ENCODE assay signal across 13 mouse cellular contexts in genomic region chr2:104128803-104129531, GRCm38 (mm10). TPM values are rescaled to one million over a fixed set of nuclear protein-coding genes. Genes with fewer than 3 reads are reported as not detected.
DNase-seq lines count a peak whose midpoint lies in the region; ATAC-seq and TF ChIP-seq lines count a peak whose summit lies in the region.
"Had no signal": no experiment of that assay in that cellular context is flagged by ENCODE, and none has a peak within 500 bp of the region (broad histone marks: within the 10 kb centered on the region; RNA-seq: fewer than 3 reads in every experiment).

No protein-coding gene starts in this region.

- no peaks in the 10 kb centered on the region for H3K36me3 ChIP-seq in testis, adult 2 months (ENCODE audit: control insufficient read depth, insufficient read depth, low read length)
- H3K36me3 ChIP-seq in liver, postnatal 0 days (replicated peaks; ENCODE audit: insufficient read depth, low read length), result no peaks in the 10 kb centered on the region
- H3K36me3 ChIP-seq in forebrain, embryonic 16.5 days (ENCODE audit: control insufficient read depth, insufficient read depth), result no peaks in the 10 kb centered on the region
- H3K36me3 ChIP-seq in midbrain, embryonic 15.5 days (replicated peaks), result no peaks in the 10 kb centered on the region
- H3K36me3 ChIP-seq: G1E; hindbrain, embryonic 10.5 days had no signal

- no peak overlapping the region; the same call in 1 of the 2 replicates for H3K9ac ChIP-seq in liver, postnatal 0 days (replicated peaks)
- H3K9ac ChIP-seq in forebrain, embryonic 16.5 days (replicated peaks; ENCODE audit: low read depth, low read length), result no peak overlapping the region
- H3K9ac ChIP-seq in midbrain, embryonic 15.5 days, result no peak overlapping the region

- no peaks in the 10 kb centered on the region for H3K9me3 ChIP-seq in liver, postnatal 0 days (ENCODE audit: low read length)
- H3K9me3 ChIP-seq in forebrain, embryonic 16.5 days (ENCODE audit: control insufficient read depth, low read length), result no peaks in the 10 kb centered on the region
- H3K9me3 ChIP-seq in midbrain, embryonic 15.5 days, result no peaks in the 10 kb centered on the region
- H3K9me3 ChIP-seq: G1E; hindbrain, embryonic 10.5 days had no signal

- peak; percentile 50; the same call in 1 of the 2 replicates for TF ChIP-seq EP300 in liver, postnatal 0 days (IDR thresholded peaks at IDR 0.05; ENCODE audit: low read depth)

- 73% methylated on average over 13 of the region's 13 CpGs for WGBS in liver, postnatal 0 days (ENCODE audit: insufficient replicate concordance)
- 91% methylated on average over 13 of the region's 13 CpGs for WGBS in forebrain, embryonic 16.5 days
- WGBS in midbrain, embryonic 15.5 days, result 86% methylated on average over 13 of the region's 13 CpGs

- no peaks in the 10 kb centered on the region for H3K27me3 ChIP-seq in testis, adult 2 months (ENCODE audit: control insufficient read depth, insufficient read depth, low read length)
- H3K27me3 ChIP-seq in liver, postnatal 0 days (ENCODE audit: insufficient read depth, low read length), result peaks cover 6% of the 10 kb centered on the region; the same call in 1 of the 2 replicates
- H3K27me3 ChIP-seq in forebrain, embryonic 16.5 days (replicated peaks; ENCODE audit: control insufficient read depth, insufficient read depth, low read length), result peaks cover 3% of the 10 kb centered on the region; the same call in 1 of the 2 replicates
- H3K27me3 ChIP-seq in midbrain, embryonic 15.5 days (replicated peaks), result 0 out of 2 replicates have a peak, but pooled peaks cover 3% of the 10 kb centered on the region

- ATAC-seq in liver, postnatal 0 days, result peak; percentile 60
- ATAC-seq in forebrain, embryonic 16.5 days, result no peak
- ATAC-seq in midbrain, embryonic 15.5 days (replicated peaks), result no peak

- DNase-seq in gastrocnemius, postnatal 25 days, result peak; percentile 26
- no peak for DNase-seq in gastrocnemius, adult 8-10 months (ENCODE audit: low spot score in 2 of 2)
- DNase-seq in testis, postnatal 14 days (ENCODE audit: low spot score), result no peak
- DNase-seq in liver, postnatal 0 days, result peak; percentile 62
- no peak for DNase-seq in embryo, embryonic 10.5 days (ENCODE audit: low spot score)
- DNase-seq: gastrocnemius, postnatal 36 days had no signal

- no peaks in the 10 kb centered on the region; the same call in 1 of the 2 replicates for H3K4me1 ChIP-seq in testis, adult 2 months (ENCODE audit: control insufficient read depth, insufficient read depth, low read length)
- peaks cover 17% of the 10 kb centered on the region for H3K4me1 ChIP-seq in liver, postnatal 0 days (ENCODE audit: insufficient read depth)
- no peaks in the 10 kb centered on the region for H3K4me1 ChIP-seq in forebrain, embryonic 16.5 days (replicated peaks; ENCODE audit: control insufficient read depth, insufficient read depth, low read length)
- no peaks in the 10 kb centered on the region for H3K4me1 ChIP-seq in midbrain, embryonic 15.5 days
- H3K4me1 ChIP-seq: hindbrain, embryonic 10.5 days had no signal

- H3K27ac ChIP-seq in testis, adult 2 months (ENCODE audit: control insufficient read depth, insufficient read depth, low read depth, low read length), result no peak overlapping the region
- peak overlapping the region; percentile 76 for H3K27ac ChIP-seq in liver, postnatal 0 days (ENCODE audit: low read depth)
- H3K27ac ChIP-seq in forebrain, embryonic 16.5 days (ENCODE audit: low read length), result no peak overlapping the region
- no peak overlapping the region for H3K27ac ChIP-seq in midbrain, embryonic 15.5 days
- H3K27ac ChIP-seq: hindbrain, embryonic 10.5 days; macrophage had no signal

- no peak for TF ChIP-seq CTCF in testis, adult 2 months (IDR thresholded peaks at IDR 0.05; ENCODE audit: control insufficient read depth, insufficient read depth, insufficient replicate concordance, low read depth, low read length)
- no peak for TF ChIP-seq CTCF in liver, postnatal 0 days (IDR thresholded peaks at IDR 0.05; ENCODE audit: low read depth)

- no peak overlapping the region for H3K4me3 ChIP-seq in testis, adult 2 months (ENCODE audit: control insufficient read depth, low read depth, low read length)
- H3K4me3 ChIP-seq in liver, postnatal 0 days (ENCODE audit: low read depth, low read length), result no peak overlapping the region
- H3K4me3 ChIP-seq in forebrain, embryonic 16.5 days (replicated peaks; ENCODE audit: low read length), result no peak overlapping the region
- H3K4me3 ChIP-seq in midbrain, embryonic 15.5 days, result no peak overlapping the region
- H3K4me3 ChIP-seq: hindbrain, embryonic 10.5 days had no signal

- TF ChIP-seq POLR2A in testis, adult 2 months (IDR thresholded peaks at IDR 0.05; ENCODE audit: control insufficient read depth, low read depth, low read length), result 0 out of 2 replicates have a peak, but pooled peaks have one; percentile 14

- peak overlapping the region; percentile 38; the same call in 1 of the 2 replicates for H3K4me2 ChIP-seq in liver, postnatal 0 days (ENCODE audit: low read depth, low read length)
- H3K4me2 ChIP-seq in forebrain, embryonic 16.5 days (ENCODE audit: low read length), result no peak overlapping the region
- no peak overlapping the region for H3K4me2 ChIP-seq in midbrain, embryonic 15.5 days

RNA-seq across cellular contexts. Expression of gene A930018P22Rik, which starts 6.4 kb away (rescaled TPM):
- total RNA-seq in gastrocnemius, postnatal 25 days (2021), result 1 to 10 TPM; 1.0 to 1.3 TPM
- total RNA-seq in gastrocnemius, adult 8-10 months (2022), result 1 to 10 TPM in 1 of 4 experiments, under 1 TPM in 2, not detected in 1; 0.36 to 1.2 (median 0.63) TPM
- polyA plus RNA-seq in testis, adult 2 months (2012; rRNA removed), result 33.9 and 48.2 TPM in 2 replicates
- polyA plus RNA-seq in liver, postnatal 0 days (2015; fragmentation: Nextera tagmentation; extraction: Ambion mirVana), result 0.70 and 1.3 TPM in 2 replicates
- not detected in 2 replicates for polyA plus RNA-seq in forebrain, embryonic 16.5 days (2015; fragmentation: Nextera tagmentation; extraction: Ambion mirVana)
- not detected in 2 replicates for polyA plus RNA-seq in midbrain, embryonic 15.5 days (2015; fragmentation: Nextera tagmentation; extraction: Ambion mirVana)
- total RNA-seq: G1E had no signal
- polyA plus RNA-seq: G1E; macrophage; neural tube, embryonic 11.5 days had no signal

RNA-seq across cellular contexts. Expression of gene Cd59a, which starts 33.4 kb away (rescaled TPM):
- total RNA-seq in gastrocnemius, postnatal 25 days (2021), result 10 to 100 TPM; 16.3 to 22.5 TPM
- total RNA-seq in gastrocnemius, adult 8-10 months (2022), result 10 to 100 TPM; 13.5 to 19.4 (median 15.0) TPM
- polyA plus RNA-seq in testis, adult 2 months (2012; rRNA removed), result 13.0 and 20.8 TPM in 2 replicates
- 73.8 and 76.9 TPM in 2 replicates for polyA plus RNA-seq in liver, postnatal 0 days (2015; fragmentation: Nextera tagmentation; extraction: Ambion mirVana)
- 5.5 and 6.3 TPM in 2 replicates for polyA plus RNA-seq in forebrain, embryonic 16.5 days (2015; fragmentation: Nextera tagmentation; extraction: Ambion mirVana)
- polyA plus RNA-seq in midbrain, embryonic 15.5 days (2015; fragmentation: Nextera tagmentation; extraction: Ambion mirVana), result 11.8 and 12.4 TPM in 2 replicates

RNA-seq across cellular contexts. Expression of gene Cd59b, which starts 59.3 kb away (rescaled TPM):
- 1 to 10 TPM; 2.6 to 3.6 TPM for total RNA-seq in gastrocnemius, postnatal 25 days (2021)
- 1 to 10 TPM; 1.2 to 2.8 (median 2.1) TPM for total RNA-seq in gastrocnemius, adult 8-10 months (2022)
- polyA plus RNA-seq in testis, adult 2 months (2012; rRNA removed), result 16.5 and 27.6 TPM in 2 replicates
- polyA plus RNA-seq in liver, postnatal 0 days (2015; fragmentation: Nextera tagmentation; extraction: Ambion mirVana), result 4.4 and 4.5 TPM in 2 replicates
- polyA plus RNA-seq in forebrain, embryonic 16.5 days (2015; fragmentation: Nextera tagmentation; extraction: Ambion mirVana), result 1.1 and 2.1 TPM in 2 replicates
- 0.92 and 1.2 TPM in 2 replicates for polyA plus RNA-seq in midbrain, embryonic 15.5 days (2015; fragmentation: Nextera tagmentation; extraction: Ambion mirVana)
- polyA plus RNA-seq: G1E, macrophage had no signal

Comparison
In these comparisons a context has a peak if more than half of its experiments do, and no peak if none do; other contexts are left out.
1. DNase-seq: peak in gastrocnemius, postnatal 25 days (single experiment) and liver, postnatal 0 days (single experiment); none in gastrocnemius, adult 8-10 months (0 of 2), testis, postnatal 14 days (single experiment) and embryo, embryonic 10.5 days (single experiment).
2. RNA of gene A930018P22Rik, which starts 6.4 kb away (polyA plus RNA-seq): 33.9 to 48.2 TPM in testis, adult 2 months; 0.70 to 1.3 TPM in liver, postnatal 0 days, not detected in forebrain, embryonic 16.5 days and not detected in midbrain, embryonic 15.5 days; every median in the first group is over 10 times any median in the second.